Mouse (Mus musculus) megakaryocyte progenitor cell, adult 5-6 weeks (primary cell): ENCODE measurements around the gene Actl7a. TPM values are rescaled to one million over a fixed set of nuclear protein-coding genes. Genes with fewer than 3 reads are reported as not detected.

Experiments
- ATAC-seq: replicated peaks from 2 replicates; pipeline ENCODE4 v1.8.0; 2016; ENCODE audit warnings: mild to moderate bottlenecking, moderate TSS enrichment, inconsistent platforms; ENCODE audit not compliant: poor library complexity
- total RNA-seq, 2 experiments: library from RNA; stranded (forward) in 1 of 2; stranded (reverse) in 1 of 2; fragments of 157-497, 149-512 nt in 1 of 2; fragments of 200-1000 nt in 1 of 2; gene quantifications; 2 replicates each; pipeline versions ENCODE4 v1.2.3 to v1.2.4; 2015 to 2017

The Actl7a gene
- total RNA-seq (2015) (not detected in 2 replicates), total RNA-seq (2017) (not detected in 2 replicates)

DNA sequence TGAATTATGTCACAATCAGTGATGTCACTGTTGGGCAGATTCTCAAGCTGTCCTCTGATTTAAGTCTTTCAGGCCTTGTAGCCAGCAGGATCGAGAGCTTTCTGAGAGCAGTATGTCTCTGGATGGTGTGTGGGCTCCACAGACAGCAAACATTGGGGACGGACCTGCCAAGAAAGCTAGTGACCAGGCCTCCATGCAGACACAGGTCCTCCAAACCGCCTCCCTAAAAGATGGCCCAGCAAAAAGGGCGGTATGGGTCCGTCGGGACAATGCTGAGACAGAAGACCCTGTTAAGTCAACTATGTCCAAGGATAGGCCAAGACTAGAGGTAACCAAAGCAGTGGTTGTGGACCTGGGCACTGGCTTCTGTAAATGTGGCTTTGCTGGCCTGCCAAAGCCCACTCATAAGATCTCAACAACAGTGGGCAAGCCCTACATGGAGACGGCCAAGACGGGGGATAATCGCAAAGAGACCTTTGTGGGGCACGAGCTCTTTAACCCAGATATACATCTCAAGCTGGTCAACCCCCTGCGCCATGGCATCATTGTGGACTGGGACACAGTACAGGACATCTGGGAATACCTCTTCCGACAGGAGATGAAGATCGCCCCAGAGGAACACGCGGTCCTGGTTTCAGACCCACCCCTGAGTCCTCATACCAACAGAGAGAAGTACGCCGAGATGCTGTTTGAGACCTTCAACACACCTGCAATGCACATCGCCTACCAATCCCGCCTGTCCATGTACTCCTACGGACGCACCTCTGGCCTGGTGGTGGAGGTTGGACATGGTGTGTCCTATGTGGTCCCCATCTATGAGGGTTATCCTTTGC, at the start of gene Actl7a:
Gene Actl7a (plus strand): TSS at position 51 of the 833 bp plus-strand sequence.
- no peak for ATAC-seq

DNA sequence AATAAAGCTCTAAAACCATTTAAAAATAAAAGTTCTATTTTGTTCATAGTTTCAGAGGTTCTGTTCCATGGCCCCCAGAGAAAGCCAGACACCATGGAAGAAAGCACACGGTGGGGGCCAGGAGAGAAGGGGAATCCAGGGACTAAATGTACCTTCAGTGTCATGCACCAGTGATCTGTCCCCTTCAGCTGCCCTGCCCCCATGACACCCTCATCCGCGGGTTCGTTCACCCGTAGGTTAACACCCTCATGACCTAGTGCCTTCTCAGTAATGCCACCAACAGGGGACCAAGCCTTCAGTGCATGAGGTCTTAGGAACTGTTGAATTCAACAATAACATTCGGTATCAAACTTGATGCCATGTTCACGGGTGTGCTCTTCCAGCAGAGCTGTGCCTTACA, 46.8 kb upstream of the Actl7a start:
- ATAC-seq, result no peak

DNA sequence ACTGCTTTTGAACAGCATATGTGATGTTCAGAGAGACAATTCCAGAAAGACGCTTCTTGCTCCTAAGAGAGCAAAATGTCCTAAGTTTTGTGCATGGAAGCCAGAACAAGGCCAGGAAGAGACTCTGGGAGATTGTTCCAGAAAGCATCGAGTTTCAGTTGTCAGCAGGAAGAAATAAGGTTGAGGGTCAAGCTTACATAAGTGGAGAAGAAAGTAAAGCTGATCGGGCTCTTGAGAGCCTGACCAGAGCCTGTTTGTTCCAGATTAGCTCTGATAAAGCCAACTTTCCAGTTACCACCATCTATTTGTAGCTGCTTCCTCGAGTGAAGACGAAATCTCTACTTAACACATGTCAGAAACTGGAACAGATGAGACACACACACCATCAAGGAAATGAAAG, 44.5 kb upstream of the Actl7a start:
- no peak for ATAC-seq

DNA sequence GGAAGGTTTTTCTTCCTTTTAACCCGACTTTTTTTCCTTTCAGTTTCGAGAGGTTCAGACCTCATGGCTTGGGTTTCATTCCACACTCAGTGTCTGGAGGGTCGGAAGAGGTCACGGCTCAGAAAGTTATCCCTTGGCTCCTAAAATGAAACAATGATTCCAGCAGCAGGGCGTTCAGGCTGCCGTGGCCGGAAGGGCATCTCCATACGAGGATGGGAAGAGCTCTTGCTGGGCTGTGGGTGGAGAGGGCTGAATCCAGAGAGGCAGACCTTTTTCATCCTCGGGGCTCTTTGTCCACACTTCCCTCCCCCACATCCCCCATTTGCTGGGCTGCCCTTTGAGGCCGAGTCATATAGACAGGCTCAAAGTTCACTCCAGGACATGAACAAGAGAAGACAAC, 41.0 kb upstream of the Actl7a start:
- ATAC-seq, result no peak

DNA sequence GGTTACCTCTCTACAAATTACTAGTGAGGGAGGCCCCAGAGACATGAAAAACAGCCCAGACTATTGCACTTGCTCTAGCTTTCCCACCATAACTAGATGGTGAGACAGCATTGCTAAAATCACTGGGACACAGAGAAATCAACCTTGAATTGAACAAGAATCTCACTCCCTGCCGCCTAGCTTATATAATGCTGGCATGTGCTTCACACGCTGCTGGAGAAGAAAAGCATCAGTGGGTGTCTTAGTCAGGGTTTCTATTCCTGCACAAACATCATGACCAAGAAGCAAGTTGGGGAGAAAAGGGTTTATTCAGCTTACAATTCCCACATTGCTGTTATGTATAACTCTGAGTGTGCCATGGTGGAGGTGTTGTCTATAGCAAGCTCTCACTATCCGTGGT, 30.1 kb upstream of the Actl7a start:
- no peak for ATAC-seq

DNA sequence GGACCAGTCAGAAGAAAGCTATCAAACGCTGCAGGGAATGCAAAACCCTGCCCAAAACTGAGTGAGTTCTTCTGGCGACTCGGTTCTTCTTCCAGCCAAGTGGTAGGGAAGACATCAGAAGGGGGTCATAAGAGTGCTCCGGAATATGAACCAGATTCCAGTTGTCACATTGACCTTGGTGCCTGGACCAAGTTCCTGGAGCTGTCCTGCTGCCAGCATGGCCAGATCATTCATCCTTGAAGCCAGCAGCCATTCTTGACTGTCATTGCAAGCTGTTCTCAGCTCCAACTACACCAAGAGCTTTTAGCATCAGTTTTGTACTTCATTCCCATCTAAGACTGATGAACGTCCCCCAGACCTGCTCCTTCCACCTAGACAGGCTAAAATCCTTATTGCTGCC, 26.4 kb upstream of the Actl7a start:
- ATAC-seq, result no peak

DNA sequence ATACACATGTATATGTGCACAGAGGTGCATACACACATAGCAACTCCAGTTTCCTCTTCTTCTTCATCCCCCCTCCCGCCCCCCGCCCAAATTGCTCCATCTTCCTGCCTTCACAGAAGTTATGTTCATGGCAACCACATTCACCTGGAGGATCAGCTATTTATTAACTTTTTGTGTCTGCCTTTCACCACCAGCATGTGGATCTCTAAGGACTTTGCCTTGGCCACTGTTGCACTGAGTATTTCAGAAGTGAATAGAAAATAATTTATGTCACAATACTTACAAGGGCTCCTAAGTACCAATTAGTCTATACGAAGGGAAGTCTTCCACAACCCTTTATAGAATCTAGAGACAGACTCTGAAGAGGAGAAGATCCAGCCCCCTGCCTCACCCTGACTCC, 25.3 kb upstream of the Actl7a start:
- no peak for ATAC-seq

DNA sequence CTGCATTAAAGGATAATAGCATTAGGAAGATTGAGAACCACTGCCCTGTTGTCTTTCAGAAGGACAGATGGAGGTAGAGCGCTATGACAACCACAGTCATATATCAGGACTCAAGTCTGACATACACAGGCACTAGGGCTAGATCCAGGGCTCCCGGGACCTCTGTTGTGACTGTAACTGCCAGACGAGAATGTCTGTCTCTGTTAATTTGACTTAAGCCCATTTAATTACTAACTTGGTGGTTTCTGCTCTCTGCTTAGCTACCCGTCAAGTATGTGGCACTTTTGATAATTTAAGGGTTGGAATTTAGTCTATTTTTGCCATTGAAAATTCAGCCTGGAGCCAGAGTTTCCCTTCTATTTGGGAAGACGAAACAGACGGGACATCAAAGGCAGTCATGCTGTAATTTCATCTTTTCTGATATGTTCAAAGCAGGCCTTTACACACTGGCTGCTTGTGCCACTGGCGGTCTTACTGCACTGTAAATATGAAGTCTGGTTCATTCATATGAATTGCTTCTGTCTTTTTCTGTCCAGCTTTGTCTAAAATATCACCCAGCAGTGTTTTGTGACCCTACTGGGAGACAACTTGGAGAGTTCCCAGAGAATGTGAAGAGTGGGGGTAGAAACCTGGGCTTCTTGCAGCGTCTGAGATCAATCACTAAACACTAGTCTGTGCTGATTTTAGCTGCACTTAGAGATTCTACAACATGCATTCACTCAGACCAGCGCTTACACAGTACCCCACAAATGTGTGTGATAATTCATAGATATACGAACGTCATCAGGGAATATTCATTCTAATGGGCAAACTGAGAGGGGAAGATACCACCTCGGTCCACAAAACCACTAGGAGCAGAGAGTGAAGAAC, 24.4 kb upstream of the Actl7a start:
- no peak for ATAC-seq

DNA sequence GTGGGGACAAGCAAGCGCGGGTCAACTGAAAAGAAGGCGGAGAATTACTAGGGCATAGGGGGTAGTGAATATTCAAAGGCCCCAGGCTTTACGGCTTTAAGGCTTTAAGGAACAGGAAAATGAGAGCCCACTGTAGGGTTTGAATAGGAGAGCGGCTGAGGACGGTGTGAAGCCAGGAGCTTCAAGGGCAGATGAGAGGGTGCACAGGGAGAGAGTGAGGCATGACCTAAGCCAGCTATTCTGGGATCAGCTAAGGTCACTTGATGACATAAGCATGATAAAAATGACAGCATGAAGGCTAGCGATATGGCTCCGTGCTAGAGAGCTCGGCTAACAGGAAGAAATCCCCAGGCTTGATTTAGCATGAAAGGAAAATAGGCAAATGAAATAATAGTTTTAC, 23.8 kb upstream of the Actl7a start:
- ATAC-seq, result no peak

DNA sequence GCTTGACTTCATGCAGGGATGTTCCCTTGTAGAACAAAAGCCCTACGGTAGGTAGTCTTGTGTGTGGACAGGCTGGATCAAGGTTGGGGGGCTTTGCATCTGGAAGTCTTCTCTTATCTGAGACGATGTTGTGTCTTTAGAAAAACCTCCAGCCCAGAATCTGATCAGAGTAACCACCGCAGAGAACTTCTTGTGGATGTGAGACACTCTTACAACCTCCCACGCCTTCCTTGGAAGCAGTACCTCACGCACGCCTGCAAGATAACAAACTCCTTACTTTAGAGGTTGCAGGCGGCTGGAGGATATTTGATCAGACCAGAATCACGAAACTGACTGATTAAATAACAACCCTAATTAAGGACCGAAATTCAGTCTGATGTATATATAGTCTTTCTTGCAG, 22.8 kb upstream of the Actl7a start:
- ATAC-seq, result no peak

DNA sequence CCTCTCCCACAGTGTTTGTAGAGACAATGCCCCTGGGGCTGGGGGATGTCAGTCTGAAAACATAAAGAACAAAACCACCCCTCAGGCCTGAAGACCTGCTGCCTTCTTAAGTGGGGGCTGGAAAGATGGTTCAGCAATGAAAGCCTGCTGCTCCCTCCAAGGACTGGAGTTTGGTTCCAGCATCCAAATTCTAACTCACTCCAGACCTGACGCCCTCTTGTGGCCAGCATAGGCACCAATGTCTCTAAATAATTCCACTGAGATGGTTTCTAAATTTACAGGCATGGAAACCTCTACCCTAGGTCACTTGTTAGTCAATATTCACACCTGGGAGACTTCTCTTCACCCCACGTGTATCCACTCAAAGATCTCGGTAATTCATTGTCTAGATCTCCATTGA, 21.7 kb upstream of the Actl7a start:
- ATAC-seq, result peak; percentile 58; the same call in 1 of the 2 replicates

DNA sequence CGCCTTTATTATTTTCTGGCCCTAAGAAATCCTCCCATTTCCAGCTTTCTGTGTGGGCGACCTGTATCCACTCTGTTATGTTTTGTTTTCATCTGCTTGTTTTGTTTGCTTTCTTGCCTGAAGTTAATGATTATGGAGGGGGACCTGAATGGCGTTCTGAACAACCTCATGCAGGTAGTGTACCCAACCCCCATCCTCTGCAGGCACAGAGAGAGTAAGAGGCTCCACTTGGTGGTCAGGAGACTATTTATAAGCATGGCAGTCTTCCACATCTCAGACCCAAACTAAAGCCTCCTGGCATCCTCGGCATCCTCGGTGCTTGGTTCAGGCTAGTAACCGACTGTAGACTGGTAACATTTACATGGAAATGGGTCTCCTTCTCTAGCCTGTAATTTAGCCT, 20.9 kb upstream of the Actl7a start:
- no peak for ATAC-seq

DNA sequence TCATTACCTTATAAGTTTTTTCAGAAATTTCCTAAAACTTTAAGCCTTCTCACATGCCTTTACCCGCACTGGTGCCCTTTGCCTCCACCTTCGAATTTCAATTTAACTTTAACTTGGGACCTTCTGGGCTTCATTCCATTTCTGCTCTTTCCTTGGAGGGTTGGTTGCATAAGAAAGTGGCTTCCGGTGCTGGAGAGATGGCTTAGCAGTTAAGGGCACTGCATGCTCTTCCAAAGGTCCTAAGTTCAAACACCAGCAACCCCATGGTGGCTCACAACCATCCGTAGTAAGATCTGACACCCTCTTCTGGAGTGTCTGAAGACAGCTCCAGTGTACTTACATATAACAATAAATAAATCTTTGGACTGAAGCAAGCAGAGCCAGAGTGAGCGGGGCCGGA, 20.0 kb upstream of the Actl7a start:
- ATAC-seq, result no peak

DNA sequence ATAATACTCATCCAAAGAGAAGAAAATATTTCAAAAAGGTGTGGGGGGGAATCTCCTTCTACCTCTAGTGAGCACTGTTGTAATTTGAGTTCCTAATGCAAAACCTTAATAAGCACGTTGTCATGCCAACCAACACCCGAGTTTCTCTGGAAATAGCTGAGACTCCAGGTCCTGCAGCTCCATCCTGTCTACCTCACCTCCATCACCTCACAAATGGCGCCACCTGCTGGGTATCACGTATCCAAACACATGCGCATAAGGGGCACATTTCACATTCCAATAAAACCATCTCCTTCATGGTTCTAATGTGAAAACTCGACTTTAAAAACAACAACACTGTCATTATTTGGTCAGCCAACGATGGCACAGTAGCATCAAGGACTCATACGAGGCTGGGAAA, 17.4 kb upstream of the Actl7a start:
- no peak for ATAC-seq

DNA sequence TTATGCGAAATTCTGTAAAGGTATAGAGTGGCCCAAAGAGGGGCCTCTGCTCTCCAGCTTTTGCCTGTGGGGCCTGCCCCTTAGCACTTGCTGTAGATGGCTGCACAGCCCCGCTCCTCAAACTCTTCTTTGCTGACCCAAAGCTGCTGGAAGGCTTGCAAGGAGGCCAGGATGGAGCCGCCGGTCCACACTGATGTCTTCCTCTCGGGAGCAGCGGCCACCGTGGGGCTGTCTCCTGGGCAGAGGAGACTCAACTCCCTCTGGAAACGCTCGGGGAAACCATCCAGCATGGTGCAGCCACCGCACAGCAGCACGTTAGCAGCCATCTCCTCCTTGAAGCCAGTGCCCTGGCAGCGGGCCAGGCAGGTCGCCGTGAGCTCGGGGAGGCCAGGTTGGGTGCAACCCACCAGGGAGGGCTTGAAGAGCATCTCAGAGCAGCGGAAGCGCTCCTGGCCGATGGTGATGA, 3.2 kb upstream of the Actl7a start, which contains the start of gene Gm26657:
Gene Gm26657 (plus strand): TSS at position 51 of the 466 bp plus-strand sequence.
- no peak for ATAC-seq

DNA sequence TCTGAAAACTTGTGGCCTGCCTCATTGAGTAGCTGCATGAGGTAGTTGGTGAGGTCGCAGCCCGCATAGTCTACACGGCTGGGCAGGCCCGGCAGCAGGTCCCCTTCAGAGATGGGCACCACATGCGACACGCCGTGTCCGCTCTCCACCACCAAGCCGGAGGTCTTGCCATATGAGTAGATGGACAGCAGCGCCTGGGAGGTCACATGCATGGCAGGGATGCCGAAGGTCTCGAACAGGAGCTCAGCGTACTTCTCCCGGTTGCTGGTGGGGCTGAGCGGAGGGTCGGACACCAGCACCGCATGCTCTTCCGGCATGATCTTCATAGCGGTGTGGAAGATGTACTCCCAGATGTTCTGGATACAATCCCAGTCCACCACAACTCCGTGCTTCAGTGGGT, 2.6 kb upstream of the Actl7a start:
- no peak for ATAC-seq

DNA sequence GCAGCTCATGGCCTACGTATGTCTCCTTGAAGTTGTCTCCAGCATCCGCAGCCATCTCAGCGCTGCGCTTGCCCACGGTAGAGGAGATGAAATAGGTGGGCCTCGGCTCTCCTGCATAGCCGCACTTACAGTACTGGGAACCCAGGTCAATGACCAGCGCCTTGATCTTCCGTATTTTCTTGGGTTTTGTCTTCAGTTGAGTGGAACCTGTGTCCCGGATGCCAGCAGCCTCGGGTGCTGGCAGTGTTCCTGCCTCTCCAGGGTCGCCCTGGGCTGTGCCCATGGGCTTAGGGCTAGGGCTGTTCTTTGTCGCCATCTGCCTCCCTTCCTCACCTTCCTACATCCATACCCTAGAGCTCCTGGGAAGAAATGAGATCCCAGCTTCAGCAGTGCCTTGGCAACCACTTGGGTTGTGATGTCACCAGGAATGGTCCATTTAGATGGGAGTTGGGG, 2.1 kb upstream of the Actl7a start, which contains the start of gene Actl7b:
Gene Actl7b (minus strand): TSS at position 403 of the 453 bp plus-strand sequence.
- ATAC-seq, result no peak

DNA sequence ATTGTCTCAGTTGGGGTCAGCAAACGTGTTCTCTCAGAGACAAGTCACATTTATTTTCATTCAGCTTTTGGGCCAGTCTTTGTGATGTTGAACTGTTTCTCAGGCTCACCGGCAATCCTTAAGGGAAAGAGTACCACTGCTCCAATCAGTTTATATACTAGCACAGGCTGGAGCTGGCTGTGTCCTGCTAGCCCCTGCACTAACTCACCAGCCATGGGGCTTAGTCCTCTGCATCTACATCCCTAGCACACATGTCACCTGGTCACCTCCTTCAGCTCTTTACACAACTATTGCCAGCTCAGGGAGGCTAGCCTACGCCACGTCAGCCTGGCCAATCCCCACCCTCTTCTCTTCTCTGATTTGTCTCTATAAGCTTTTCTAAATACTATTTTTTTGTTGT, 515 bp upstream of the Actl7a start:
- ATAC-seq, result no peak

DNA sequence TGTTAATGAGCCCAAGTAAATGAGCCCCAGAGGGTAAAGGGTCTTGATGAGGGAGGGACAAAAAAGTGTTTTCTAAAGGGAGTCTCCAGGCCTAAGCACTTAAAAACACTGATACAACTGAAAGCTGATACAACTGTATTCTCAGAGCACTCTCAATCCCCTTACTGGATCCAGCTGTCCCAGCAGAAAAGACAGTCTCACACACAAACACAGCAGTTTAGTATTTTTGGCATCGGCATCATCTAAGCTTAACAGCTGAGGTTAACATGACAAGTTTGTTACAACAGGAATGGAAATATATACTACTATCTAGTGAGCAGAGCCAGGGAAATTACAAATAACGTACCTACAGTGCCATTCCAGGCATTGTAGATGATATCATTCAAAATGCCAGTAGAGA, 3.1 kb downstream of the Actl7a start:
- no peak for ATAC-seq

DNA sequence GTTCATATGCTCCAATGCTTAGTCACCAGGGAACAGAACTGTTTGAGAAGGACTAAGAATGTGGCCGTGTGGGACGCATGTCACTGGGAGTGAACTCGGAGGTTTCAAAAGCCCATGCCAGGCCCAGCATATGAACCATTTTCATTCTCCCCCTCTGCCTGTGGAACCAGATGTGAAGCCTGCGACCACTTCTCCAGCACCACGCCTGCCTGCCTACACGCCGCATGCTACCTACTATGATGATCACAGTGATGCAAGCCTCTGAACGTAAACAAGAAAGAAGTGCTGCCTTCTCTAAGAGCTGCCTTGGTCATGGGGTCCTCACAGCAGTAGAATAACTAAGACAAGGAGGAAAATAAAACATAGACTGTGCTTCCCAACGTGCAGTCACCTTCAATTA, 4.2 kb downstream of the Actl7a start:
- ATAC-seq, result no peak

DNA sequence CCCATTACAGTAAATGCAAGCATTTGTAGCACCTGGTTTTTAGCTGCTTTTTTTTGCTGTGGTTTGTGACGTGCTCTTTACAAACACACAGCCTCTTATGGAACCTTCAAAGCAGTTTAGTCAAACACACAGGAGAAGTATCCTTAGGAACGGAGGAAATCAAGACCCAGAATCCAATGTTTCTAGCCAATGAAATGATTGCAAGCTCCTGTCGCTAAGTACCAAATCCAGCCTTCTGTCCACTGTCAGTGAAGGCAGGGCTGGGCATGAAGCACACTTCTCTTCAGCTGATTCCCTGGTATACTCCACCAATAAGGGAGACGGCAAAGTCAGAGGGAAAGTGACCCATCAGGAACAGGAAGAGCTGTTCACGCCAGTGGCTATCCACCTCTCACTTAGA, 12.8 kb downstream of the Actl7a start:
- no peak for ATAC-seq
